Mouse (Mus musculus): ENCODE results near the gene Olfr571. TPM values are rescaled to one million over a fixed set of nuclear protein-coding genes. Genes with fewer than 3 reads are reported as not detected.

Olfr571 gene
- total and polyA plus RNA-seq, 3 experiments: not detected

DNA sequence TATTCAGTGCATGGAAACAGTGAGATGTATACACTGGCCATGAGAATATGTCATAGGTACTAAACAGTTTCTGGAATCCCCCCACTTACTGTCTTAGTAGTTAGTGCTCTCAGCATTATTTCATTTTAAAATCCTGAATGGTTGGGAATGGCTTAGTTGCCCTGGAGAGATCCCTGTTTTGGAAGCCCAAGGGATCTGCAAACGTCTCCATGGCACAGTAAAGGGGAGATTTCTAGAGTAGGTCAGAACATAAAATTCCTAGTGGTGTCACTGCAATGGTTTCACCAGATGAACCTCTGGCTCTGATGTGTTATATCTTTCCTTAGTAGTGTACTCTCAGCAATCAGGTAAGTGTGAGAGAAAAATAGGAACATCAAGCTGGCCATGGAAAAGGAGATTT lies 6.8 kb upstream of the Olfr571 start, which contains the start of gene Olfr572:
Olfr572 (plus strand) TSS at position 301 of the 400 bp plus-strand sequence.
- Histone ChIP-seq H3K4me1 (ENCODE audit: control insufficient read depth in 1 of 2, insufficient read depth in 2 of 2, low read length in 2 of 2) (no peaks in the 10 kb centered on the region), H3K27ac (ENCODE audit: control insufficient read depth, low read depth, low read length) (no peak within 1 kb of the TSS), H3K36me3 (ENCODE audit: control insufficient read depth in 1 of 2, insufficient read depth in 2 of 2, low read length in 2 of 2) (no peaks in the 10 kb centered on the region), H3K4me3 (ENCODE audit: control insufficient read depth in 1 of 2, insufficient read depth in 1 of 2, low read depth in 2 of 2, low read length in 2 of 2) (no peak within 1 kb of the TSS), H3K9me3 (replicated peaks; ENCODE audit: insufficient read depth, low read length) (no peaks in the 10 kb centered on the region), H3K27me3 (ENCODE audit: control insufficient read depth in 1 of 2, insufficient read depth in 2 of 2, low read length in 2 of 2) (no peaks in the 10 kb centered on the region), H3K79me2 (ENCODE audit: control insufficient read depth, insufficient read depth, low read length, poor library complexity) (no peaks in the 10 kb centered on the region), H3K9ac (ENCODE audit: control insufficient read depth, low read depth, low read length, poor library complexity, severe bottlenecking) (no peak within 1 kb of the TSS)
- no peak for DNase-seq (ENCODE audit: low read depth, low spot score)
- TF ChIP-seq NELFE (IDR thresholded peaks at IDR 0.05; ENCODE audit: low read depth, low read length): no peak
- TF ChIP-seq KAT2A (conservative IDR thresholded peaks at IDR 0.05; ENCODE audit: low read depth, low read length): no peak
- no peak for TF ChIP-seq NRF1 (IDR thresholded peaks at IDR 0.05; ENCODE audit: insufficient read depth, low read depth, low read length, poor library complexity, severe bottlenecking)
- TF ChIP-seq POLR2A (IDR thresholded peaks at IDR 0.05; ENCODE audit: control insufficient read depth in 1 of 2, insufficient read depth in 1 of 2, low read depth in 1 of 2, low read length in 2 of 2, poor library complexity in 1 of 2): no peak
- no peak for TF ChIP-seq USF2 (IDR thresholded peaks at IDR 0.05; ENCODE audit: borderline replicate concordance in 1 of 2, insufficient read depth in 1 of 2, low read depth in 1 of 2, low read length in 2 of 2)
- no peak for TF ChIP-seq CHD1 (IDR thresholded peaks at IDR 0.05; ENCODE audit: low read depth, low read length)
- no peak for TF ChIP-seq GATA1 (IDR thresholded peaks at IDR 0.05; ENCODE audit: low read depth, low read length)

DNA sequence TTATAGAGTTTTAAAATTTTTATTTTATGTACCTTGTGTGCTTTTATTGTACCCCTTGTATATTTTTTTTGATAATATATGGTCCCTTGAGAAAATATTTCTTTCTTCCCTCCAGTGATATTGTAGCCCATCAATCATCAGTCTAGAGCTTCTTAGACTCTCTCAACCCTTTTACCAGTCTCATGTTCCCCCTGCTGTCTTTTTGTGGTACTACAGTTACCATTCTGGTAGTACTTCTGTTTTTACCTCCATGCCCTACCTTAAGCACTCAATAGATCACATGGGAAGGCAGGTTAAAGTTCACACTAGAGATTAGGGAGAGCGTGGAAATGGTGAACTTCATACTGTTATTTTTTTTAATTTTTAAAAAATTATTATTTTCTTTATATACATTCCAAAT lies 2.3 kb upstream of the Olfr571 start:
- H3K79me2 ChIP-seq (ENCODE audit: control insufficient read depth, insufficient read depth, low read length, poor library complexity): no peaks in the 10 kb centered on the region
- peak; percentile 68 for DNase-seq (ENCODE audit: low read depth, low spot score)
- no peaks in the 10 kb centered on the region for H3K36me3 ChIP-seq (ENCODE audit: control insufficient read depth in 1 of 2, insufficient read depth in 2 of 2, low read length in 2 of 2)
- H3K9ac ChIP-seq (ENCODE audit: control insufficient read depth, low read depth, low read length, poor library complexity, severe bottlenecking): no peak overlapping the region
- H3K27ac ChIP-seq (ENCODE audit: control insufficient read depth, low read depth, low read length): no peak overlapping the region
- TF ChIP-seq MAFK (IDR thresholded peaks at IDR 0.05; ENCODE audit: borderline replicate concordance, low read depth, low read length): no peak
- no peak for TF ChIP-seq ETS1 (IDR thresholded peaks at IDR 0.05; ENCODE audit: low read depth, low read length)
- TF ChIP-seq RAD21 (IDR thresholded peaks at IDR 0.05; ENCODE audit: low read depth, low read length): peak; percentile 75
- TF ChIP-seq USF2 (IDR thresholded peaks at IDR 0.05; ENCODE audit: borderline replicate concordance in 1 of 2, insufficient read depth in 1 of 2, low read depth in 1 of 2, low read length in 2 of 2): no peak
- TF ChIP-seq CTCF (IDR thresholded peaks at IDR 0.05 in 2 of 3, conservative IDR thresholded peaks at IDR 0.05 in 1 of 3; ENCODE audit: control insufficient read depth in 1 of 3, insufficient read depth in 1 of 3, low read depth in 2 of 3, low read length in 3 of 3, poor library complexity in 1 of 3, severe bottlenecking in 1 of 3): peak in 2 of 3 experiments; percentile 54 to 74; a peak in 4 of 6 replicates
- TF ChIP-seq SMC3 (IDR thresholded peaks at IDR 0.05; ENCODE audit: low read depth, low read length): peak; percentile 81
- TF ChIP-seq GATA1 (IDR thresholded peaks at IDR 0.05; ENCODE audit: low read depth, low read length): no peak
- TF ChIP-seq KAT2A (conservative IDR thresholded peaks at IDR 0.05; ENCODE audit: low read depth, low read length): no peak
- no peak for TF ChIP-seq ZKSCAN1 (IDR thresholded peaks at IDR 0.05; ENCODE audit: low read depth, low read length)
- no peak for TF ChIP-seq TCF12 (IDR thresholded peaks at IDR 0.05; ENCODE audit: low read depth, low read length)
- peak; percentile 40; the same call in 1 of the 2 replicates for TF ChIP-seq ZC3H11A (IDR thresholded peaks at IDR 0.05; ENCODE audit: low read depth, low read length)
- no peak for TF ChIP-seq USF1 (IDR thresholded peaks at IDR 0.05; ENCODE audit: low read depth, low read length)
- no peak for TF ChIP-seq EP300 (IDR thresholded peaks at IDR 0.05; ENCODE audit: low read depth in 1 of 2, low read length in 2 of 2)
- TF ChIP-seq POLR2A (IDR thresholded peaks at IDR 0.05; ENCODE audit: control insufficient read depth in 1 of 2, insufficient read depth in 1 of 2, low read depth in 1 of 2, low read length in 2 of 2, poor library complexity in 1 of 2): no peak
- no peak for TF ChIP-seq MEF2A (IDR thresholded peaks at IDR 0.05; ENCODE audit: extremely low read depth, insufficient replicate concordance, low read depth, low read length, poor library complexity, severe bottlenecking)
- TF ChIP-seq ELF1 (IDR thresholded peaks at IDR 0.05; ENCODE audit: low read depth, low read length): no peak
- no peak for TF ChIP-seq CHD2 (IDR thresholded peaks at IDR 0.05; ENCODE audit: low read length)
- no peaks in the 10 kb centered on the region for H3K4me1 ChIP-seq (ENCODE audit: control insufficient read depth in 1 of 2, insufficient read depth in 2 of 2, low read length in 2 of 2)
- no peaks in the 10 kb centered on the region for H3K9me3 ChIP-seq (replicated peaks; ENCODE audit: insufficient read depth, low read length)
- H3K4me3 ChIP-seq (ENCODE audit: control insufficient read depth in 1 of 2, insufficient read depth in 1 of 2, low read depth in 2 of 2, low read length in 2 of 2): no peak overlapping the region
- no peaks in the 10 kb centered on the region for H3K27me3 ChIP-seq (ENCODE audit: control insufficient read depth in 1 of 2, insufficient read depth in 2 of 2, low read length in 2 of 2)
